Mouse (Mus musculus) urinary bladder, adult 18-20 months (tissue): ENCODE measurements at regions not wholly inside any gene's neighbourhood (a gene's known extent, or its start where the extent isn't known, plus 50 kb on each side); places are given as distances from the start of the nearest gene placed in this dataset.

Source experiments
- DNase-seq, 2 experiments: peaks; one replicate each; pipeline ENCODE4 v3.0.0; 2022; ENCODE audit warnings: low spot score in 2 of 2, mixed read lengths in 2 of 2

DNA sequence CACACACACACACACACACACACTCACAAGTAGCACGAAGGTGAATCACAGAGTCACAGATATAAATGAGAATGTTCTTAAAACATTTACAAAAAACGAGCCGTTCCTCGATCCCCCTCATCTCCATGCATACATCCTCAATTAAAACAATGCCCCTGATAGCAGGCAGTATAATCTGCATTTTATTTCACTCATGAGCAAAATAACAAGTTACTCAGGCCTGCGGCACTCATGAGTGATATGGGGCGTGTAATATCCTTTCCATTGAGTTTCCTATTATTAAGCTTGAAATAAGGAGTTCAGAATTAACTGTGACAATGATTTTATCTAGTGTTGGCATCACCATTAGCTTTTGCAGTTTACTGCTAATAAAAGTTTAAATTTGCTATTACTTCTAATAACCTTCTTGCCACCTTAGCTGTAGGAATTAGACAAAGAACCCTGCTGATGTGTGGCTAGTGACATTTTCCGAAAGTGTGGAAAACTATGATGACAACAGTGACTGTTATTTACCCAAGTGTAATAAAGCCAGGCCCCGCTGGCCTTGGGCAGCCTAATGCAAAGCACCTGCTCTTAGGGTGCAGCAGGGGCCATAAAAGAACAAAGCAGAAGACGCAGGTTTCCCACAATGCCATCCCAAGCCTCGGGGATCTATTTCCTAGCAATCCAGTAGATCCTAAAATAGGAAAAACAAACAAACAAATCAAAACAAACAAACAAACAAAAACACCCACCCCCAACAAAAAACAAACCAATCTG is 592.0 kb downstream of the Ttll7 start:
- DNase-seq, result no peak

DNA sequence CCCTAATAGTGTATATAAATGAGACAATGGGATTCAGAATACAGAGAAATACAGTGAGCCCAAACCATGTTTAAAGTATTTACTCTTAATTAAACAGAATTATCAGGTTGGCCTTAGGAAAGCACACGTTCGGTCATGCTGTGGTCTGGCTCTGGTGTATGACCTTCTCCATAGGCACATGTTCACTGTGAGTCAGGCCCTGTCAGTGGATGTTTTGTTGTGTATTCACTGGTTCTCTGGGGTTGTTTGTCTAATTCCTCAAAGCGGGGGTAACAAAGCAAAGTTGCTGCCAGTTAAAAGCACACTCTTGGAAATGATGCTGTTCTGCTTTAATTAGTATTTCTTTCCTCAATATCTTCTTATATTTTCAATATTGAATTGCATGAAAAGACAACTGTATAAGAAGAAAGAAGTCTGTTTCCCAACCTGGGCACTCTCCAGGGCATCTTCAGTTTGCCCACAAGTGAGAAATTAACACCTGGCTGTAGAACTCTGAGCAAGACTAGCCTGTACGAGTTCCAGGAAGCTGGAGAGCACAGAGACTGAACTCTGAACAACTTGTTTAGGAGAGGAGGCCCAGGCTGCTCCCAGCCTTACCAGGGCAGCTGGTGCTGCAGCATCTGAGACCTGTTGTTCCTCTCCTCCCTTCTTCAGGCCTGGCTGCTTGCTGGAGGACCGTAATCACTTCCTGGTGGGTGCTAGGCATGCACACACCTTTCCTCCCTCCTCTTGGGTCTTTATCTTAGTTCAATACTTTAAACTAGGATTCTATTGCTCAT is 593.1 kb downstream of the Ttll7 start:
- DNase-seq, result no peak

DNA sequence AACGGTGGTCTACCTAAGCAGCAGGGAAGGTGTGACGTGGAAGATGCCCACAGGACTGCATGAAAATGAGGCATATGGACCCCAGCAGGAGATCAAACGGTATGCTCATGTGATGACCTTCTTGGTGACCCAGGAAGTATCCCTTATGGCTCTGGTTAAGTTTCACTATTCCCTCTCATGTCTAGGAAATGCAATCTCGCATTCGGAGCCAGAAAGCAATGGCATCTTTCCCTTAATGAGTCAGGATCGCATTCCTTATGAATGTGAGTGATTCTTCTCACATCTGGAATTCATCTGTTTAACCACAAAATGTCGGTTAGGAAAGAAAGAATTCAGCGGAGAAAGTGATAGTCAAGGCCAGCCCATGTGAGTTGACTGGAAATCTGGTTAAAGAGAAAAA is 593.7 kb downstream of the Ttll7 start:
- DNase-seq, result no peak

DNA sequence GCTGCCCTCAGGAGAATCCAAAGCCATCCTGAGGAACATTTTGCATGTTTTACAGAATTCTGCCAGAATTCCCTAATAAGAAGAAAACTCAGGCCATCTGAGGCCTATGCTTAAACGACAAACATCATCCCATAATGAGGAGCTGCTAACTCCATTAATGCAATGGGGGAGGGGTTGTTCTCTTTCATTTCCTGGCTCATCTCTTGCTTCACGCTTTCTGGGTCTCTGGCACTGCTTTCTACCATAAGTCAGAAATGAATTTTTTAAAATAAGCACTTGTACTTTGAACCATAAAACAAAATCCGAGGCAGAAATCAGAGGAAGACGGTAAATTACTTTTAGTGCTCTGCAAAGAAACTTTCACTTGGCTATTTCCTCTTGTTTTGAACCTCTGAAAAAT is 600.0 kb downstream of the Ttll7 start:
- DNase-seq, result no peak

DNA sequence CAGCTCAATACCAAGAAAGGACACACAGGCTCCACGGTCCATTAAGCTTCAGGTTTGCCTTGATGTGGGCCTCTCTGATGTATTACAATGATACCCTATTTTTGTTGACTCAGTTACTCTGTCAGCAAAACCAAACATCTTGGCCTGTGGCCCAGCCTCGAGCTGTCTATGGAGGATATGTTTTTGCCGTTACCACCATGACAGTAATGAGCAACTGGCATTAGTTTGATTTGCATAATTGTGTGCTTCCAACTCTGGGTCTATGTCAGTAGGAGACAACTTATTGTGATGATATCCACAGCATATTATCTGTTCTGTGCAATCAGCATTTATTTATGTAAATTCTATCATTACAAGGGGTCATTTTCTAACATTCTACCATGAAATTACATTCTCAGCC is 603.2 kb downstream of the Ttll7 start:
- DNase-seq, result no peak

DNA sequence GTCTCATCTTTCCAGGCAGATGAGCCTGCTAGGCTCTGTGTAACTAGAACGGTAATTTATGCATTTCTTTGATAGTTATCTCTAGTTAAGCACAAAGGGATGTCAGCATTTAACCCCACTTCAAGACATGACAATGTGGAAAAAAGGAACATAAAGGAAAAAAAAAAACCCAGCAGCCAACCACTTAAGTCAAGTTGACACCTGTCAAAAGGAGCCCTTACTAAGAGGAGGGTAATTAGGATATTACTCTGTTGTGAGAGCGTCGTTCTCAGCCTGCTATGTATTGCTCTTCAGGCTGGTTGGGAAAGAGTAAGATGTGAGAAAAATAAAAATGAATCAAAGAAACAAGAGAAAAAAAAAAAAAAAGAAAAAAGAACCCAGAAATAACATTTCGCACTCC is 604.1 kb downstream of the Ttll7 start:
- DNase-seq, result no peak

DNA sequence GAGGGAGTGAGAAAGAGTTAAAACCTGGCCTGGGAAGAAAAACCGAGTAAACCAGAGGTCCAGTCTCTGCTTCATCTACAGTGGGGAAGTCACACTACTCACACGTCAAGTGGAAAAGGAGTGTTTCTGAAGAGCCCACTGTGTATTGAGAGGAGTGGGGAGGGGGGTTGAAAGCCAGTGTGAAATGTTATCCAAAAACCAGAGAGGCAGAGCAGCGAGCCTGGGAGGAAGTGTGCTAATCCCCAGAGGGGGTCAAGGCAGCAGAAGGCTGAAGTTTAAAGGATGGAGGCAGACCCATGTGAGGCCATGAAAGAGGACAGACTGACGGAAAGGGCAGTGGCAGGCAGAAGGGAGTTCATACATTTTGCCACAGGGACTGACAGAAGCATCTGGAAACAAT is 605.9 kb downstream of the Ttll7 start:
- no peak for DNase-seq

DNA sequence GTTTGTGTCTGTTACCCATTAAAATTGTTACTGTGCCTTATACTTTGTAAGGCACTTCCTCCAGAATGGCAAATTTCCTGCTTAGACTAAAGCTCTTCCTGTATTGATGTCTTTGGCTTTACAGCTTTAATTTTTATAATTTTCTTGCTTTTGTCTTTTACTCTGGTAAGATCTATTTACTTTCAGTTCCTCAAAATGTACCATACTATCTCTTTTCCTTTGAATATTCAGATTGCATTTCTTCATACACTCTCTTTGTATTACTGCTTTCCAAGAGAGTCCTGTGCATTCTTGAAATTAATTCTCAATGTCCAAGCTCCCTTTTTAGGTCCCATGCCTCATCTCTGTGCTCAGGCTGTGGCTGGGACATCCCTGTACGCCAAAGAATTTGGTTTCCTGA is 627.7 kb downstream of the Ttll7 start:
- DNase-seq, result no peak
